16 mouse cellular contexts compared by ENCODE assay signal in genomic region chr19:58309620-58310275, GRCm38 (mm10).
DNase-seq lines count a peak whose midpoint lies in the region; ATAC-seq and TF ChIP-seq lines count a peak whose summit lies in the region.
"Had no signal": no experiment of that assay in that cellular context is flagged by ENCODE, and none has a peak within 500 bp of the region (broad histone marks: within the 10 kb centered on the region; RNA-seq: fewer than 3 reads in every experiment).

No protein-coding gene starts in this region.

- TF ChIP-seq POLR2A in brain, embryonic 14.5 days (IDR thresholded peaks at IDR 0.05; ENCODE audit: borderline replicate concordance, extremely low read depth, insufficient read depth, insufficient read length, poor library complexity, severe bottlenecking), result no peak

- WGBS in forebrain, embryonic 11.5 days, result 82% methylated on average over 14 of the region's 14 CpGs
- 65% methylated on average over 14 of the region's 14 CpGs for WGBS in forebrain, embryonic 15.5 days
- WGBS in hindbrain, embryonic 10.5 days, result 68% methylated on average over 14 of the region's 14 CpGs
- 72% methylated on average over 14 of the region's 14 CpGs for WGBS in midbrain, embryonic 12.5 days

- DNase-seq in forebrain, embryonic 11.5 days (ENCODE audit: low spot score), result peak; percentile 43
- peak; percentile 67 for DNase-seq in brain, embryonic 14.5 days (ENCODE audit: low read depth)
- peak; percentile 39 for DNase-seq in hindbrain, embryonic 10.5 days (ENCODE audit: low spot score)
- no peak for DNase-seq in cerebellum, postnatal 36 days
- no peak for DNase-seq in ovary, adult 18-20 months (ENCODE audit: low spot score)
- DNase-seq in gastrocnemius, postnatal 14 days, result no peak
- DNase-seq: adrenal gland, postnatal 25 days; lung, adult 18-20 months; right cerebral cortex, postnatal 14 days had no signal

- no peaks in the 10 kb centered on the region for H3K36me3 ChIP-seq in forebrain, embryonic 11.5 days (ENCODE audit: control insufficient read depth, insufficient read depth, low read length)
- H3K36me3 ChIP-seq in forebrain, embryonic 15.5 days, result no peaks in the 10 kb centered on the region
- peaks cover 9% of the 10 kb centered on the region for H3K36me3 ChIP-seq in hindbrain, embryonic 10.5 days
- H3K36me3 ChIP-seq in midbrain, embryonic 12.5 days, result no peaks in the 10 kb centered on the region; the same call in 1 of the 2 replicates
- H3K36me3 ChIP-seq: embryonic facial prominence, embryonic 15.5 days; limb, embryonic 12.5 days had no signal

- intact Hi-C loops in gastrocnemius, postnatal 14 days (cut with DNase I; ENCODE audit: low total_unique reads), result loop anchor here (10.0 kb wide), 1 partner anchor 145 kb away; the partner anchor contains the start of gene Gfra1

- H3K4me2 ChIP-seq in forebrain, embryonic 11.5 days (ENCODE audit: low read depth, low read length, severe bottlenecking), result no peak overlapping the region
- no peak overlapping the region for H3K4me2 ChIP-seq in forebrain, embryonic 15.5 days (replicated peaks)
- no peak overlapping the region for H3K4me2 ChIP-seq in midbrain, embryonic 12.5 days (replicated peaks)
- H3K4me2 ChIP-seq: embryonic facial prominence, embryonic 15.5 days; limb, embryonic 12.5 days had no signal

- no peak overlapping the region for H3K4me3 ChIP-seq in forebrain, embryonic 11.5 days (ENCODE audit: low read depth, low read length)
- H3K4me3 ChIP-seq in forebrain, embryonic 15.5 days, result no peak overlapping the region
- H3K4me3 ChIP-seq in hindbrain, embryonic 10.5 days, result no peak overlapping the region
- H3K4me3 ChIP-seq in midbrain, embryonic 12.5 days, result no peak overlapping the region
- H3K4me3 ChIP-seq: embryonic facial prominence, embryonic 15.5 days; limb, embryonic 12.5 days; megakaryocyte, embryonic 14.5 days had no signal

- H3K4me1 ChIP-seq in forebrain, embryonic 11.5 days (replicated peaks; ENCODE audit: control insufficient read depth, insufficient read depth, low read length), result 0 out of 2 replicates have a peak, but pooled peaks cover 2% of the 10 kb centered on the region
- peaks cover 16% of the 10 kb centered on the region for H3K4me1 ChIP-seq in forebrain, embryonic 15.5 days
- H3K4me1 ChIP-seq in hindbrain, embryonic 10.5 days (replicated peaks), result peaks cover 20% of the 10 kb centered on the region
- H3K4me1 ChIP-seq in midbrain, embryonic 12.5 days, result peaks cover 5% of the 10 kb centered on the region; the same call in 1 of the 2 replicates
- H3K4me1 ChIP-seq: embryonic facial prominence, embryonic 15.5 days; megakaryocyte, embryonic 14.5 days had no signal

- H3K9me3 ChIP-seq in forebrain, embryonic 11.5 days (ENCODE audit: control insufficient read depth, low read length), result peaks cover 8% of the 10 kb centered on the region; the same call in 1 of the 2 replicates
- 0 out of 2 replicates have a peak, but pooled peaks cover 5% of the 10 kb centered on the region for H3K9me3 ChIP-seq in forebrain, embryonic 15.5 days
- peaks cover 12% of the 10 kb centered on the region for H3K9me3 ChIP-seq in hindbrain, embryonic 10.5 days
- H3K9me3 ChIP-seq in midbrain, embryonic 12.5 days, result peaks cover 16% of the 10 kb centered on the region; the same call in 1 of the 2 replicates

- no peak for ATAC-seq in forebrain, embryonic 11.5 days (replicated peaks; ENCODE audit: low FRiP score)
- ATAC-seq in forebrain, embryonic 15.5 days (replicated peaks), result no peak
- no peak for ATAC-seq in midbrain, embryonic 12.5 days (ENCODE audit: low FRiP score, low read depth)
- ATAC-seq: forebrain, embryonic 14.5 days; intestine, postnatal 0 days had no signal

- no peak for TF ChIP-seq CTCF in brain, embryonic 14.5 days (IDR thresholded peaks at IDR 0.05; ENCODE audit: borderline replicate concordance, extremely low read depth, insufficient read depth, insufficient read length)

- no peaks in the 10 kb centered on the region for H3K27me3 ChIP-seq in forebrain, embryonic 11.5 days (ENCODE audit: control insufficient read depth, insufficient read depth, low read length)
- no peaks in the 10 kb centered on the region for H3K27me3 ChIP-seq in forebrain, embryonic 15.5 days
- H3K27me3 ChIP-seq in hindbrain, embryonic 10.5 days (ENCODE audit: insufficient read depth, poor library complexity, severe bottlenecking), result no peaks in the 10 kb centered on the region
- H3K27me3 ChIP-seq in midbrain, embryonic 12.5 days, result no peaks in the 10 kb centered on the region
- H3K27me3 ChIP-seq: embryonic facial prominence, embryonic 15.5 days; limb, embryonic 12.5 days; megakaryocyte, embryonic 14.5 days had no signal

- H3K27ac ChIP-seq in forebrain, embryonic 11.5 days (ENCODE audit: low read depth, low read length), result no peak overlapping the region
- no peak overlapping the region for H3K27ac ChIP-seq in forebrain, embryonic 15.5 days (replicated peaks)
- peak overlapping the region; percentile 42; the same call in 1 of the 2 replicates for H3K27ac ChIP-seq in hindbrain, embryonic 10.5 days
- peak overlapping the region; percentile 70; the same call in 1 of the 2 replicates for H3K27ac ChIP-seq in midbrain, embryonic 12.5 days (replicated peaks)
- H3K27ac ChIP-seq: embryonic facial prominence, embryonic 15.5 days; limb, embryonic 12.5 days had no signal

- no peak overlapping the region for H3K9ac ChIP-seq in forebrain, embryonic 11.5 days (ENCODE audit: low read length)
- no peak overlapping the region for H3K9ac ChIP-seq in forebrain, embryonic 15.5 days (replicated peaks)
- H3K9ac ChIP-seq in midbrain, embryonic 12.5 days (replicated peaks), result no peak overlapping the region
- H3K9ac ChIP-seq: embryonic facial prominence, embryonic 15.5 days; limb, embryonic 12.5 days had no signal

Comparison
In these comparisons a context has a peak if more than half of its experiments do, and no peak if none do; other contexts are left out.
1. DNase-seq: peak in forebrain, embryonic 11.5 days (single experiment), brain, embryonic 14.5 days (single experiment) and hindbrain, embryonic 10.5 days (single experiment); none in cerebellum, postnatal 36 days (0 of 2), ovary, adult 18-20 months (single experiment) and gastrocnemius, postnatal 14 days (single experiment).
2. H3K27ac ChIP-seq: peak in hindbrain, embryonic 10.5 days (single experiment) and midbrain, embryonic 12.5 days (single experiment); none in forebrain, embryonic 11.5 days (single experiment) and forebrain, embryonic 15.5 days (single experiment).